Mouse (Mus musculus): ENCODE measurements around the gene Cpa4.

The Cpa4 gene

DNA sequence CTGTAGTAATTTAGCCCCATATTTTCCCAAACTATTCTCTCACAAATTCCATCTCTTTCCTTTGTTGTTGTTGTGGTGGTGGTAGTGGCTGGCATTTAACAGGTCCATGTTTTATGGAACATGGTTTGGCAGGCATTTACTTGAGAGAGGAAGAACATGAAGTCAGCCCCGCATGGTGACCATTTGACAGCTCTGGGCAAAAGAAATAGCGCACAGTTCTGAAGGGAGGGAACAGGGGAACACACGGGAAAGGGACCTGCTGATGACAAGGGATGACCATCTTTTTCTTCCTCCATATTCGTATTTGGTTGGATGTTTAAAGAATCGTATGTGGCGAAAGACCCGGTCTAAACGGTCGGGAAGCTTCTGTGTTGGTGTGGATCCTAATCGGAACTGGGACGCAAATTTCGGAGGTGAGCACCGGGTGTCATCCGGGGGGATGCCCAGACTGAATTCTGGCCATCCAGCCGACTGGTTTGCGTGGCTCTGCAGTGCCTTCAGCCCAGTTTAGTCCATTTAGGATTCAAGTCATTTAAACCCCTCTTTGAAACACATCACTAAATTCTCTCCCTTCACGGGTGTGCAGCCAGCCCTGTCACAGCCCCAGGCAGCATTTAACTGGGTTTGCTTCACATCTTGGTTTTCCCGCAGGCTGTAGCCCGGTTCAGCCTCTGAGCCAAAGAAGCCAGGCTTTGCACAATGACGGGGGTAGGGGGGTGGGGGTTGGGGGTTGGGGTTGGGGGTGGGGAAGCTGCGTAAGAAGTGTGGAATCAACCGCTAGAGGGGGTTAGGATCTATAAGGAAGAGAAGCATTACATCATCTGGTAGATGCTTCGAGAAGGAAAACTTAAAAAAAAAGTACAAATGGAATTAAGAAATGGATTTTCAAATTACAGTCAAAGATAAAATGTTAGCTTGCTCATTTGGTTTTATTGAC is 16.3 kb upstream of the Cpa4 start:
- peak; percentile 90 for DNase-seq

DNA sequence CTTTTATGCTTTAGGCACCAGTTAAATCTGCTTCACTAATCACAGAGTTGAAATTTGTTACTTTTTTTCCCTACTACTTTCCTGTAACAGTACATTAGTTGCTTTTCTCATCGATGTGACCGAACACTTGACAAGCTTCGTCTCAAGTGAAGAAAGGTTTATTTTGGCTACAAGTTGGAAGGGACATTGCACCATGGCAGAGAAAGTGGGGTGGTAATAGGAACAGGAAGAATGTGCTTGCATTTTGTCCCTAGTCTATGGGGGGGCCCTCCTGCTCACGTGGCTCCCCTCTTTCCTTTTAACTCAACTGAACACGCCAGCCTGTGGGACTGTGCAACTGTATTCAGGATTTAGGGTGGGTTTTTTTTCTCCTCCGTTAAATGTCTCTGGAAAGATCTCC is 15.5 kb upstream of the Cpa4 start:
- no peak for DNase-seq

DNA sequence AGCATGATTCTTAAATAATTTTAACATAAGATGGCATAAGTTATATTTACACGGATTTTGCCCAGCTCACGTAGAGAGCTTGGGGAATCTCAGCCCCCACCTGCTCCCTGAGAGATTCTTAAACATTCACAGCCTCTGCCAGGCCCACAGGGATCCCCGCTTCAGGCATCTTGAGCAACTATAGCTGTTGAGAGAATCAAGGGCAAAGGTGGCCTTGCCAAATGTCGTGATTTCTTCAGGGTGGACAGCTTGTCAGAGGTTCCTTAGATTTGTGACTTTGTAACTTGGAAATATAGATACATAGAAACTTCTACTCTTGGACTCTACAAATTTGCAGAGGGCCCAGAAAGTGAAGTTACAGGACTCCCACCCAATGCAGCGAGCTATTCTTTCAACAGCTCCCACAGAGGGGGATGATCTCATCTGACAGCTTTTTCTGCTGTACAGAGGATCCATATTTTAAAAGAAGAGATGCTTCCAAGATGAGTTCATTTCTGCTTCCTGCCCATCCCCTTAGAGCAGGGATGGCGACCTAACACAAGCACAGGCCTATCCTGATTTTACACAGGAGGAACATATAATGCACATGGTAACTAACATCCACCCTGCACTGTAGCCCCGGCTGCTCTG is 14.7 kb upstream of the Cpa4 start:
- DNase-seq: no peak

DNA sequence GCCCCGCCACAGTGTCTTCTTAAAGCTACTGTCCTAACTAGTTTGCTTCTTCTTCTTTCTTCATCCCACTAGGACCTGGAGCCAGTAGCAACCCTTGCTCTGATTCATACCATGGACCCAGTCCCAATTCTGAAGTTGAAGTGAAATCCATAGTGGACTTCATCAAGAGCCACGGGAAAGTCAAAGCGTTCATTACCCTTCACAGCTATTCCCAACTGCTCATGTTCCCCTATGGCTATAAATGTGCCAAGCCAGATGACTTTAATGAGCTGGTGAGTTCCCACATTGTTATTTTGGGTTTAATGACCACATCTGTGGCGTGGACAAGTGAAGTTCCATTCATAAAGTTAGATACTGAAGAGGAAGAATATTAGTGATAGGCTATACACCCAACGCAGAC is 14.1 kb upstream of the Cpa4 start:
- no peak for DNase-seq

DNA sequence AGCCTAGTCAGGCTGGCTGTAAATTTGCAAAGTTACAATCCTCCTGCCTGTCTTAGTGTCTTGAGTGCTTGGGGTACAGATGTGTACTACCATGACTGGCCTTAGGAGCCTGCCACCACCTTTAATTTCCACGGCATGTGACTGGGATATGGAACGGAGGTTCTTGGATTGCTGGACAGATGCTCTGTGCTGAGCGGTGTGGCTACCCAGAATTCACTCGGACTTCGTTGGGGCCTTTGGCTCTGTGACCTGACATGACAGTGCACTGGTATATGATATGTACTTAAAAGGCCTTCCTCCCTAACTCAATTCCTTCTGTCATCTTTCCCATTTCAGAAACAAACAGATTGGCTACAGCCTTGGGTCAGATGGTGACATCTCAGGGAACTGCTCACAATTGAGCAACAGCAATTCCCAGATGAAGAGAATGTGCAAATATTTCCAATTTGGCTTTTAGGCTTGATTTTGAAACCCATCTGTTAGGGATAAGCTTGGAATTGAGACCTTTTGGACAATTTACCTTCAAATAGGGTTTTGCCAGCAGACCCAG is 13.5 kb upstream of the Cpa4 start:
- DNase-seq: no peak

DNA sequence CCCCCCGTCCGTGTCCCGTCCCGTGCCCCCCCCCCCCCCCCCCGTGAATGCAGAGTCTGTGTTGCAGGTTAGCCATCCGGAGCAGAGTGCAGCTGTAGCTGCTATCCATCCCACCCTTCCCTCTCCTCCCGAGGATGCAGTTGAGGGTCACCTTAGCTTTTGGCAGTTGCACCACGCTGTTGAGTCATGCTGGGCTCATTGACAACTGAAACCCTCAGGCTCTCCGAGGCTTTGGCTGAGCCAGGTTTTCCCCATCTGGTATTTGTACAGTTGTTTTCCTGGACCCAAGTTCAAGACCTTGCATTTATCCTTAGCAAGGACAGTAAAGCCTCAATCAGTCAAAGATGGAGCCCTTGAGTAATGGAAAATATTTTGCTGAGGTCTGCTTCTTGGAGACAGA is 12.1 kb upstream of the Cpa4 start:
- no peak for DNase-seq

DNA sequence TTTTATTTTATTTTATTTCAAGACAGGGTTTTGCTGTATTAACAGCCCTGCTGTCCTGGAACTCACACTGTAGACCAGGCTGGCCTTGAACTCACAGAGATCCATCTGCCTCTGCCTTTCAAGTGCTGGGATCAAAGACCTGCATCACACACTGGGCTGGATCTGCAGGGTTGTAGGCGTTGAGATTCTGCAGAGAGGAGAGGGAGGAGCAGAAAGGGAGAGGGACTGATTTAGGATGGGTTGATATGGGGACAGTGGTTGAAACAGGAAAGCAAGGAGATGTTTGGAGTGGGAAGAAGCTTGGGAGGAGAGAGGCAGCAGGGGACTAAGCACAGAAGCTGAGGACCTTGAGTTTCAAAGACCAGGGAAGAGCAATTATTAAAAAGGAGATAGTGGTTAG is 8.4 kb upstream of the Cpa4 start:
- DNase-seq: no peak

DNA sequence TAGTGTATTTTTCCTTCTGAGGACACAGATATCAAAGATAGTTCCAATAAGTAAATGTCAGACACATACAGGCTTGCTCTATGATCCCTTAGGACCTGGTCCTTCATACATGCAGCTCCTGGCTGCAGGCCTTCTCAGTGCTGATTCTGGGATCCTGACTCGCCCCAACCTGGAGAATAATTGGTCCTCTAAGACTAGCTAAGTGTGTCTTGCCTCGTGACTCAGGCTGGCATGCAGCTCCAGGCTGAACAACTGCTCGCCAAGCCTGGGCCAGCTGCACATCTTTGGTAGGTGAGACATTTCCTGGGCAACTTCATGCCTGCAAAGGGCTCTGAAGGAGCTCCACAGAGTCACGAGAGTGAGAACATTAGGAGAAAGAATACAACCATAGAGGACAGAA is 6.0 kb upstream of the Cpa4 start:
- DNase-seq: no peak

DNA sequence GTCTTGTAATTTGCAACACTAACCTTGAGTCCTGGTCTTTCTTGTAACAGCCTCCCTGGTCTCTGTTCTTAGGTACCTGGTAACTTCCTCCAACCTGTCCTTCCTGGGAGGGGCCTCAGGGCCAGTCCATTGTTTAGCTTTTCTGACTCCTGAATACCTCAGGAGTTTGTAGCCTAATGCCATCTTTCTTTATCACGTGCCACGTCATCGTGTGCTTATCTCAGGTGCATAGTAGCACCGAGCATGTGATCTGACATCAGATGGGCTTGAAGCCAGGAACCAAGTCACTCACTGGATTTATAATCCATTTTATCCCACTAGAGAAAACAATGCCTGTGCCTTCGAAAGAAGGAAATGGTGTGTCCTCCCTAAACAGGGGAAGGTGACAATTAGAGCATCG is 4.6 kb upstream of the Cpa4 start:
- DNase-seq: no peak

DNA sequence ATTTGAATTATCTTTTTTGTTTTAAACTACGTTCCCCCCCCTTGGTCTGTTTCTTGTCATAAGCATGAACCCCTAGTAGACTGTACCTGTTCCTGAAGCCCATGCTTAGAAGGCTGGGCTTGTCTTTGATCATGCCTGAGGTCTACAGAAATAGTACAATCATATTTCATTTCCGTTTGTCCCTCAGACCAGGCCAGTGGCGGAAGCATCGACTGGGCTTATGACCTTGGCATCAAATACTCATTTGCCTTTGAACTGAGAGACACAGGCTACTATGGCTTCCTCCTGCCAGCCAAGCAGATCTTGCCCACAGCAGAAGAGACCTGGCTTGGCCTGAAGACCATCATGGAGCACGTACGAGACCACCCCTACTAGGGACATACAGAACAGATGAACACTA is 4.1 kb upstream of the Cpa4 start:
- DNase-seq: no peak

DNA sequence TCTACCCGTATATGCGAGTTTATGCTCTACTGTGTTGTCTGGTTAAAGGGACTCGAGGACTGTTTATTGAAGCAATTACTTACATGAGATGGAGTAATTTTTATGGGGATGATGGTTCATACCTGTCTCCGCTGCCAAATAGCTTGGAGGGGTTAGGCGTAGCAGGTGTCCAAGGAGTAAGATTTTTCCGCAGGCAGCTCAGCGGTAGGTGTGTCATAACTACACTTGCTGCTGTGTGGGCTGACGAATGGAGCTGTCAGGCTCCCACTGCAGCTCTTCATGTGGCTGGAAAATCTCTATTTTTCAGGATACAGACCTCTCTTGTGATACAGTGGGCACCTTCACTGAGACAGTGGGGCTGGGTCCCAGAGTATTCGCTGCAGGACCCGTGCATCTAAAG is 1.2 kb downstream of the Cpa4 start:
- DNase-seq: no peak

DNA sequence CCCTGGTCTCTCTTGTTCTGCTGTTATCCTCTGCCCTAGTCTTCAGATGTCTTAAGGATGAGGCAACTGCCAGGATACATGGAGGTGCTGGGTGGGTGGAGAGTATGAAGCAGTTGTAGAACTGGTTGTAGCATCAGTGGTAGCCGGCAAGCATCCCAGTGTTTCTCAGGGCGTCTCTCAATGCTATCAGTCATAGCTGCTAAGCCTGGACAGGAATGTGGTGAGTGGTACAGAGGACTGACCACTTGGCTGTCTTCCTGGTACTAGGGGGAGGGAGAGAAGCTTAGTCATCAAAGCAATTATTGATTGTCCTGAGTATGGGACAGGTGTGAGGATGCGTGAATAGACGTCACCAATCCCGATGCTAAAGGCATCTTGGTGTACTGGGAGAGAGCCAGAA is 1.8 kb downstream of the Cpa4 start:
- DNase-seq: no peak

DNA sequence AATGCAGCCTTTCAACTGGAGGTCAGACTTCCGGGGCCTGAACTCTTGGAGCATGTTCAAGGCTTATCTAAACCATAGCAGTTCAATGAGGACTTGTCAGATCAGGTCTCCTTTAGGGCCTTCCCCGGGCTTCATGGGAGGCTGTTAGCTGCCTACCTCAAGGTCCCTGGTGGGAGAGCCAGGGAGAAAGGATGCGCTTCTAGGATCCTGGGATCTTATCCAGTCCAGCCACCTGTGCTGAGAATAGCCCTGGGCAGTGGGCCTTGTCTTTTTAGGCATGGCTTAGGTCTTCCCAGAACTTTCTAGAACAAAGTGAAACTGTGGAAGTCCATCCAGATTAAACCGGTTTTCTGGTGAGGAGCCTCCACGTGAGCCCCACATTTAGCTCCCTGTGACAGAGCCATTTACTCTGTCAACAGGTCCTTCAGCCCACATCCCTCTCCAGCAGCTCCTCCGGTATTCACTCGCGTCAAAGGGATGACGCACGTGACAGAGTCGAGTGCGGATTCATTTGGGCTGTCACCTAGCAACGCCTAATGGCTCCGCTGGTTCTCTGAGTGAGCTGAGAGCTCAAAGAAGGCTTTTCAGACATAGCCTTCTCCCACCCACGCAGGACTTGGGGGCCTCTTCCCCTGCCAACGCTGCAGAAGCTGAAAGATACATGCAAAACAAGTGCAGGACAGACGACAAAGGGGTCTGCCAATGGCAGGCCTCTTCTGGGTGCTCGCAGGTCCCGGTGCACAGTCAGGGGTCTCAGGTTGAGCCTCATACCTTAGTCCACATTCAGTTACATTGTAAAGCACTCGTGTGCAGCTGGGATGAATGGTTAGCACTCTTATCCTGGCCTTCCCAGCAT is 4.5 kb downstream of the Cpa4 start:
- DNase-seq: peak; percentile 83

DNA sequence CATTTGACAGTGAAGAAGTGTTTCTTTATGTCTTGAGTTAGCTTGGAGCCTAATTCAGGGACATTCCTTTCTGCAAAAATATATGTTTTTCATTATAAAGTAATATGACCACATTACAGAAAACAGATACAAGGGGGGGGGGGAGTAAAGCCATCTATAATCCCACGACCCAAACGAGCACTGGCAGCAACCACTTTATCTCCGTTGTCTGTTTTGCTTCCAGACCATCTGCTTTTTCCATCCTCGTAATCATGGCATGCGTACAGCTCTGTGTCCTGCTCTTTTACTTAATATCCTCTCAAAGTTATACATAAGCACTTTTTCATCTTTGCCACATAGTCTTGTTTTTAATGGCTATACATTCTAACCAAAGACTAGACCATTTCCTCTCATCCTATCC is 5.2 kb downstream of the Cpa4 start:
- DNase-seq: no peak

DNA sequence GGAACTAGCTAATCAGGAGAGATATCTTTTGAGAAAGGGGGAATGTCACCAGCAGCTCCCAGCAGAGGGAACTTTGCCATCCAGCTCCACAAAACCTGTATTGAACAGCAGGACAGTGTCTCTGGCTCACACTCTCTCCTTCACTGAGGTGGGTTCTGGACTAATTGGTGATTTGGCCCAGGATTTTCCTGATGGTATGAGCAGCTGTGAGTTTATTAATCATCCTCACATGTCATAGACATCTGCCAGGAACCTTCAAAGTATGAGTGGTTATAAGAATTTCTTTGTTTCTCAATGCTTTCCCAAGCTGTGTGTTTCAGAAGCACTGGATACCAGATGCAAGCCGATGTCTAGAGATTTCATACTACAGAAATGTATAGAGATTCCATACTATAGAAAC is 6.8 kb downstream of the Cpa4 start:
- no peak for DNase-seq

DNA sequence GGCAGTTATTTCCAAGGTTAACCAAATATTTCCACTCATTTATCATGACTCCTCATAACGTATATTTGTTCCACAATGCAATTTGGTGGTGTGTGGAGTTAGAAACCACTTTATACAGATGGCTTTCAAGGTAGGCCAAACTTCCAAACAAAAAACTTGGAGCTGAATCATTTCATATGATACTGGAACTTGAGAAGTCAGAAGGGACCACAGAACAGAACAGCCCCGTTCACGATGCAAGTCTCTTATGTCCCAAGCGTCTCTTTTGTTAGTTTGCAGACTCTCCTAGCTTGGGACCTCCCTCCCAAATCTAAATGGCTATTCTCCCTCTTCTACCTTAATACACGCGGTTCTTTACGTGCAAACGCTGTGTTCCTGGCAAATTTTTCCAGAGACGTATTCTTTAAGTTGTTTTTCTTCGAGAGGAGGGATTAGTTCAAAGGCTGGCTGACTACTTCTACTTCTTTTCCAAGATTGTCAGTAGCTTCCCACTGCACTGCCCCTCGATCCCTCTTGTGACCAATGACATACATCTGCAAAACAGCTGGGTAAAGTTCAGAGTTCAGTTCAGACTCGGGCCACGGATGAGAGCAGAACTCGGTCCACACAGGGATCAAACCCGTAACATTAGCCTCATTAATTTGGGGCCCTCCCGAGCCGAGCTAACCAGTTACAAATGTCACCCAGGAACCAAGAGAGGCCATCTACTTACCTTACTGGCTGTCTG is 8.5 kb downstream of the Cpa4 start:
- DNase-seq: no peak

DNA sequence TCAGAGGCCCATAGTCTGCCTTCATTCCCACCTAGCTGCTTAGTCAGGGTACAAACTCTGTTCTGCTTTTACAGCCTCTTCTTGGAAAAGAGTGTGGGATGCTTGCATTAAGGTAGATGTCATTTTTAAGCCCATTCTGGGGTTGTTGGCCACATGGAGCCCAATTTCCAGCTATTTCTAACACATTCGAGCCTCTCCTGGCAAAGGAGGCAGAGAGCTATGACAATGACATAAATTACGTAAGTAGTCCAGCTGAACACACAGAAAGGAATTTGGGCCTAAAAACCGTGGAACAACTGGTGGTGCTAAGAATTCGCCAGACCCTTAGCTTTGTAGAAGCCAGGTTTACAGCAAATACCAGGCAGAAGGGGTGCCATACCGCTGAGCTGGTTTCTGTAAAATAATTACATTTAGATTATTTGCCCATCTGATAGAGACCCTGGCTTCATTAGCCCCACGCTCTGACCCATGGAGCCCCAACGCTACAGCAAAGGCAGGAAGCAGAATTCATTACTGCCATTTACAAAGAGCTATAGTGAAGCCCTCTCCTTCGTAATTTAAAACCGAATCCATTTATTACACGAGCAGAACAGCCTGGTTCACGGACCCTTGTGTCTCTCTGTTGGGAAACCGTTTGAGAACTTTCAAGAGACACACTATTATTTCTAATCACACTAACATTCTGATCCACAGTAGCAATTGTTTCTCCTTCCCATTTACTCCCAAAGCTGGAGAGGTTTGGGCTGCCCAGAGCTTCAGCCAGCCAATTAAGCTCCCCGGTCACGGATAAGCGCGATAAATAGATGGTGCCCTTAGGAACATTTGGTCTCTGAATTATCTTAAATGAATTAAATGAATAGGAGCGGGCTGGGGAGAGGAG is 12.0 kb downstream of the Cpa4 start:
- DNase-seq: no peak

DNA sequence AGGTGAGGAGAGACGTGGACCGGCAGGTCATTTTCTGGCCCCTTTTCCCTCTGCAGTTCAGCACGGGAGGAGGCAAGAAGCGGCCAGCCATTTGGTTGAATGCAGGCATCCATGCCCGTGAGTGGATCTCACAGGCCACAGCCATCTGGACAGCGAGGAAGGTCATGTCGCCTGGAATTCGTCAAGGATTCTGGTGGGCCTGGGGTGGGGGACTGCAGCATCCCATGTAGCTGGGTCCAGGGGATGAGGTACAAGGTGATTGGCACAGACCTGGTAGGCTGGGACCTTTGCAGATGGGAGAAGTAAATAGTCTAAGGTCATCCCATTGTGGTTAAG is 12.6 kb downstream of the Cpa4 start:
- peak; percentile 45 for DNase-seq

DNA sequence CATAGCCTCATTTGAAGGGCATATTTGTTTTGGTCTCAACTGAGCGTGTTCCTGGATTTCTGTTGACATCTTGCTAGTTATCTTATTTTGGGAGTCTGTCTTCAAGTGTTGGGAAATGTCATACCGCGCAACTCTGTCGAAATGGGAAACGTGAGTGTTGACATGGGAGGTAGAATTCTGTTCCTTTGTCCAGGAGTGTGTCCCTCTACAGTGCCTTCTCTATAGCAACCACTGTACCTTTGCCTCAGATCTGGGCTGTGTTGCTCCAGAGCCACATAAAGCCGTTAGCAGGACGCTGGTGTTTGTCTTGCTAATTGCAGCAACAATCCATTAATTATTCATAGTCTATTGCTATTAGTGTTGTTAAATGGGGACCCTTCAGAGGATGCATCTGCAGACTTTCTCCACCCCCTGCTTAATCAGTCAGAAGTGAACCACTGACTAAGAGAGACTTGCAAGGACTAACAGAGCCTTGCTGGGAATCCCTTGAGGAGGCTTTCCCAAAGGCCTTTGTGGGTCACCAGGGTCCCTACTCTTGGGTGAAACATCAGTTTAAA is 18.8 kb downstream of the Cpa4 start:
- DNase-seq: no peak

DNA sequence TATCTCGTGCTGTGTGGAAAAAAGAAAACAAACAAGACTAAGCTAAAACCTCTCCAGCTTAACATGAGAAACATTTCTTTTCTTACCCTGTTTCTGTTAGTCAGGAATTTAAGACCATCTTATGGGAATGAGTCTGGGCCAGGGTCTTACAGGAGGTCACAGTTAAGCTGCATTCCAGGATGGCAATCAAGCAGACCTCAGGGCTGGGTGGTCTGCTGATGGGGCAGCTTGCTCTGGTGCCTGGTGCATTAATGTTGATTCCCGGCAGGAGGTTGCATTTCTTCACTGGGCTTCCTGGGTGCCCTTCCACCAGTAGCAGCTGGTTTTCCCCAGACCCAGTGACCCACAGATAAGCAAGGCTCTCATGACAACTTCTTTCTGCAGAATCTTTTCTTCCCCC is 21.6 kb downstream of the Cpa4 start:
- DNase-seq: peak; percentile 50

DNA sequence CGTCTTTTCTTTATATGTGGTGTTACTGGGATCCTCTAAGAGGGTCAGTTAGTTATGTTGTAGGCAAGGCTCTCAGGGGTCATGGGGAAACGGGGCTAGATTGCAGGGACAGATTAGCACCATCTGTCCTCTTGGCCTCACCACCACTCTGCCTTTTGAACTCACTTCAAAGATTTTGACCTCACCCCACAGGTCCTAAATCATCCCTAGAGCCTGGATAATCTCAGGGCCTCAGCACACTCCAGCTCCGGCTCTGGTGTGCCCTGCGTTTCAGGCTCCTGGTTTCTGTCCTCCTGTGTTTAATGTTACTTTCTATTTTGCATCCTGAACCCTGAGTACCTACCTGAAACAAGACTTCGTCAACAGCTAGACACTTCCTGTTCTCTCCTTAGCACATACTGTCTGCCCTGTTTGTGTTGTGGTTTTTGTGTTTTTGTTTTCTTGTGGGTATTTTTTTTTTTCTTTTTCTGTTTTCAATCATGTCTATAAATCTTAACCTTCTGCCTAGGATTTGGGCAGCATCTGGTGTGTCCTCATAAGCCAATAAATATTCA is 23.8 kb downstream of the Cpa4 start:
- peak; percentile 64 for DNase-seq
